Mouse (Mus musculus): ENCODE data around the gene Lcn10. TPM values are rescaled to one million over a fixed set of nuclear protein-coding genes. Genes with fewer than 3 reads are reported as not detected.
"Not testable (repeated sequence)": the region's sequence is repeated elsewhere in the genome, so short reads cannot be mapped to it uniquely, and the experiment has no call there.

Gene Lcn10
- polyA plus RNA-seq, 1 experiment from 2014 or later: not detected

- no peaks in the 10 kb centered on the region for H3K27me3 ChIP-seq (replicated peaks; ENCODE audit: control insufficient read depth, insufficient read depth, low read length)
- H3K4me2 ChIP-seq (replicated peaks; ENCODE audit: low read depth): no peak overlapping the region
- no peak overlapping the region for H3K4me3 ChIP-seq (ENCODE audit: low read depth, low read length)
- H3K9me3 ChIP-seq (ENCODE audit: control insufficient read depth): no peaks in the 10 kb centered on the region
- H3K4me1 ChIP-seq (replicated peaks; ENCODE audit: control insufficient read depth, insufficient read depth, low read length): no peaks in the 10 kb centered on the region
- WGBS: 79% methylated on average over 1 of the region's 1 CpGs
- no peaks in the 10 kb centered on the region for H3K36me3 ChIP-seq (ENCODE audit: control insufficient read depth, insufficient read depth)
- TF ChIP-seq CTCF (IDR thresholded peaks at IDR 0.05; ENCODE audit: low read depth): no peak
- no peak overlapping the region for H3K27ac ChIP-seq (ENCODE audit: low read depth, low read length)
- no peak for ATAC-seq
- H3K9ac ChIP-seq (ENCODE audit: low read depth, low read length): no peak overlapping the region
These were observed 16.0 kb upstream of the Lcn10 start for GRCm38 (mm10) chr2:25666516-25666915.

DNA sequence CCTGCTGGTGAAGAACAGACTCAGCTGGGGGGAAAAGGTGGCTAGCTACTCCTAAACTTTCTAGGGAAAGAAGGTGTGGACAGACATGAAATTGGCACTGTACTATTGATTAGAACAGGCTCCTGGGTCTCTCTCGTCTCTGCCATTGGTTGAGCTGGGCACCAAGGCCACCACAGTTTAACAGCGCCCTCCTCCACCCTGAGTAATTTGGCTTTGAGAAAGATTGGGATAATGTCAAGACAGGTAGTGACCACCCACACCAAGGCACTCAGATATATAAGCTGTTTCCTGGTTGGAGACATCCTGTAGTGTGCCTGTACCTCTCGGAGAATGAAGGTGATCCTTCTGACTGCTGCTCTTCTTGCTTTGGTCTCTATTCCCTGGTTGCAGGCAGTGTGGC lies 6.0 kb upstream of the Lcn10 start, which contains the start of gene Lcn6:
Gene Lcn6, plus strand, starts transcription at position 301 of the 400 bp plus-strand sequence.
- H3K4me1 ChIP-seq (replicated peaks; ENCODE audit: control insufficient read depth, insufficient read depth, low read length): no peaks in the 10 kb centered on the region
- 91% methylated on average over 3 of the region's 3 CpGs for WGBS
- no peak within 1 kb of the TSS for H3K4me2 ChIP-seq (replicated peaks; ENCODE audit: low read depth)
- no peaks in the 10 kb centered on the region for H3K27me3 ChIP-seq (replicated peaks; ENCODE audit: control insufficient read depth, insufficient read depth, low read length)
- ATAC-seq: no peak
- no peaks in the 10 kb centered on the region for H3K36me3 ChIP-seq (ENCODE audit: control insufficient read depth, insufficient read depth)
- no peak within 1 kb of the TSS for H3K9ac ChIP-seq (ENCODE audit: low read depth, low read length)
- H3K4me3 ChIP-seq (ENCODE audit: low read depth, low read length): no peak within 1 kb of the TSS
- no peaks in the 10 kb centered on the region for H3K9me3 ChIP-seq (ENCODE audit: control insufficient read depth)
- TF ChIP-seq CTCF (IDR thresholded peaks at IDR 0.05; ENCODE audit: low read depth): no peak
- no peak within 1 kb of the TSS for H3K27ac ChIP-seq (ENCODE audit: low read depth, low read length)

- TF ChIP-seq CTCF (IDR thresholded peaks at IDR 0.05; ENCODE audit: low read depth): no peak
- H3K4me1 ChIP-seq (replicated peaks; ENCODE audit: control insufficient read depth, insufficient read depth, low read length): no peaks in the 10 kb centered on the region
- no peaks in the 10 kb centered on the region for H3K27me3 ChIP-seq (replicated peaks; ENCODE audit: control insufficient read depth, insufficient read depth, low read length)
- no peak overlapping the region for H3K4me2 ChIP-seq (replicated peaks; ENCODE audit: low read depth)
- H3K9ac ChIP-seq (ENCODE audit: low read depth, low read length): no peak overlapping the region
- no peak overlapping the region for H3K27ac ChIP-seq (ENCODE audit: low read depth, low read length)
- no peak for ATAC-seq
- no peak overlapping the region for H3K4me3 ChIP-seq (ENCODE audit: low read depth, low read length)
- WGBS: 81% methylated on average over 6 of the region's 6 CpGs
- no peaks in the 10 kb centered on the region for H3K9me3 ChIP-seq (ENCODE audit: control insufficient read depth)
- H3K36me3 ChIP-seq (ENCODE audit: control insufficient read depth, insufficient read depth): no peaks in the 10 kb centered on the region
These were observed 3.0 kb upstream of the Lcn10 start for GRCm38 (mm10) chr2:25679559-25679958.

DNA sequence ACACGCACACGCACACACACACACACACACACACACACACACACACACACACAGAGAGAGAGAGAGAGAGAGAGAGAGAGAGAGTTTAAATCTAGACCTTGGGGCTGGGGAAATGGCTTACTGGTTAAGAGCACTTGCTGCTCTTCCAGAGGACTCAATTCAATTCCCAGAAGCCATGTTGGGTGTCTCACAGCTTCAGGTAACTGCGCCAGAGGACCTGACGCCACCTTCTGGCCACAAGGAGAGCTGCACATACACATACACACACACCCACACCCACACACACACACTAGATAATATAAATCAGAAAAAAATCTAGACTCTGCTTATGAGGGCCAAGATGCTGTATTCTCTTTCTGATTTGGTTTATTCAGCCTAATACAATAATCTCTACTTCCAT lies 4.4 kb downstream of the Lcn10 start:
- no peaks in the 10 kb centered on the region for H3K9me3 ChIP-seq (ENCODE audit: control insufficient read depth)
- no peak overlapping the region for H3K27ac ChIP-seq (ENCODE audit: low read depth, low read length)
- no peak overlapping the region for H3K9ac ChIP-seq (ENCODE audit: low read depth, low read length)
- no peaks in the 10 kb centered on the region for H3K27me3 ChIP-seq (replicated peaks; ENCODE audit: control insufficient read depth, insufficient read depth, low read length)
- WGBS: 62% methylated on average over 4 of the region's 4 CpGs
- H3K36me3 ChIP-seq (ENCODE audit: control insufficient read depth, insufficient read depth): no peaks in the 10 kb centered on the region
- no peak for TF ChIP-seq CTCF (IDR thresholded peaks at IDR 0.05; ENCODE audit: low read depth)
- no peak for ATAC-seq
- H3K4me1 ChIP-seq (replicated peaks; ENCODE audit: control insufficient read depth, insufficient read depth, low read length): no peaks in the 10 kb centered on the region
- H3K4me3 ChIP-seq (ENCODE audit: low read depth, low read length): no peak overlapping the region
- no peak overlapping the region for H3K4me2 ChIP-seq (replicated peaks; ENCODE audit: low read depth)

GRCm38 (mm10) chr2:25694605-25695004 lies 12.1 kb downstream of the Lcn10 start:
- no peak overlapping the region for H3K27ac ChIP-seq (ENCODE audit: low read depth, low read length)
- no peaks in the 10 kb centered on the region for H3K4me1 ChIP-seq (replicated peaks; ENCODE audit: control insufficient read depth, insufficient read depth, low read length)
- TF ChIP-seq CTCF (IDR thresholded peaks at IDR 0.05; ENCODE audit: low read depth): peak; percentile 85
- no peak overlapping the region for H3K4me2 ChIP-seq (replicated peaks; ENCODE audit: low read depth)
- peak; percentile 51 for ATAC-seq
- no peaks in the 10 kb centered on the region for H3K9me3 ChIP-seq (ENCODE audit: control insufficient read depth)
- H3K36me3 ChIP-seq (ENCODE audit: control insufficient read depth, insufficient read depth): no peaks in the 10 kb centered on the region
- H3K9ac ChIP-seq (ENCODE audit: low read depth, low read length): no peak overlapping the region
- H3K4me3 ChIP-seq (ENCODE audit: low read depth, low read length): no peak overlapping the region
- H3K27me3 ChIP-seq (replicated peaks; ENCODE audit: control insufficient read depth, insufficient read depth, low read length): no peaks in the 10 kb centered on the region

- H3K36me3 ChIP-seq (ENCODE audit: control insufficient read depth, insufficient read depth): no peaks in the 10 kb centered on the region
- H3K4me1 ChIP-seq (replicated peaks; ENCODE audit: control insufficient read depth, insufficient read depth, low read length): no peaks in the 10 kb centered on the region
- no peaks in the 10 kb centered on the region for H3K9me3 ChIP-seq (ENCODE audit: control insufficient read depth)
- TF ChIP-seq CTCF (IDR thresholded peaks at IDR 0.05; ENCODE audit: low read depth): no peak
- H3K27me3 ChIP-seq (replicated peaks; ENCODE audit: control insufficient read depth, insufficient read depth, low read length): no peaks in the 10 kb centered on the region
- no peak for ATAC-seq
- H3K9ac ChIP-seq (ENCODE audit: low read depth, low read length): no peak overlapping the region
- WGBS: 68% methylated on average over 4 of the region's 4 CpGs
- H3K27ac ChIP-seq (ENCODE audit: low read depth, low read length): no peak overlapping the region
- H3K4me3 ChIP-seq (ENCODE audit: low read depth, low read length): no peak overlapping the region
- no peak overlapping the region for H3K4me2 ChIP-seq (replicated peaks; ENCODE audit: low read depth)
These were observed 14.4 kb downstream of the Lcn10 start for GRCm38 (mm10) chr2:25696951-25697350.

DNA sequence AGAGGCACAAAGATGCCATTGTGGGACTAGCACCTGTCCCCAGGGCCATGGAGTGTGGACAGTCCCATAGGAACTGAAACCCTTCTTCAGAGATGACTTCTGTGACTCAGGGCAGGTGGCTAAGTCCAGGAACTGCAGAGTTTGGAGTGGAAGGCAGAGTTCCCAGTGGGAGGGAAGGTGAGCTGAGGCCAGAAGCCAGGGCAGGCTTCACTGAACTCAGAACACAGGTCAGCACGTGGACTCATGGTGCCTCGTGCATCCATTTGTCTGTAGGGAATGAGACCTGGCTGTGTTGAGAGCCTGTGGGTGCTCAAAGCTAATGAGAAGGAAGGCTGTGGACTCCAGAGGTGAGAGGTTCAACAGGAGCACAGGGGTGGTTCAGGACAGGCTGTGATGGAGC lies 16.2 kb downstream of the Lcn10 start:
- ATAC-seq: no peak
- Histone ChIP-seq H3K9ac (ENCODE audit: low read depth, low read length) (no peak overlapping the region), H3K4me2 (replicated peaks; ENCODE audit: low read depth) (no peak overlapping the region), H3K27me3 (replicated peaks; ENCODE audit: control insufficient read depth, insufficient read depth, low read length) (no peaks in the 10 kb centered on the region), H3K27ac (ENCODE audit: low read depth, low read length) (no peak overlapping the region), H3K36me3 (ENCODE audit: control insufficient read depth, insufficient read depth) (no peaks in the 10 kb centered on the region), H3K4me3 (ENCODE audit: low read depth, low read length) (no peak overlapping the region), H3K9me3 (ENCODE audit: control insufficient read depth) (no peaks in the 10 kb centered on the region), H3K4me1 (replicated peaks; ENCODE audit: control insufficient read depth, insufficient read depth, low read length) (no peaks in the 10 kb centered on the region)
- 90% methylated on average over 2 of the region's 2 CpGs for WGBS
- no peak for TF ChIP-seq CTCF (IDR thresholded peaks at IDR 0.05; ENCODE audit: low read depth)

- not testable (repeated sequence) for H3K27me3 ChIP-seq (replicated peaks; ENCODE audit: control insufficient read depth, insufficient read depth, low read length); H3K4me1 ChIP-seq (replicated peaks; ENCODE audit: control insufficient read depth, insufficient read depth, low read length); ATAC-seq; H3K4me3 ChIP-seq (ENCODE audit: low read depth, low read length); H3K36me3 ChIP-seq (ENCODE audit: control insufficient read depth, insufficient read depth); H3K9me3 ChIP-seq (ENCODE audit: control insufficient read depth); H3K4me2 ChIP-seq (replicated peaks; ENCODE audit: low read depth); H3K27ac ChIP-seq (ENCODE audit: low read depth, low read length); H3K9ac ChIP-seq (ENCODE audit: low read depth, low read length)
- WGBS: 59% methylated on average over 3 of the region's 3 CpGs
These were observed 17.2 kb downstream of the Lcn10 start, which contains the start of gene Obp2a for GRCm38 (mm10) chr2:25699743-25700142. TSS of gene Obp2a (plus strand) at chr2:25700043.
